Mouse (Mus musculus): ENCODE results near the gene Tcp11l2.

The Tcp11l2 gene

DNA sequence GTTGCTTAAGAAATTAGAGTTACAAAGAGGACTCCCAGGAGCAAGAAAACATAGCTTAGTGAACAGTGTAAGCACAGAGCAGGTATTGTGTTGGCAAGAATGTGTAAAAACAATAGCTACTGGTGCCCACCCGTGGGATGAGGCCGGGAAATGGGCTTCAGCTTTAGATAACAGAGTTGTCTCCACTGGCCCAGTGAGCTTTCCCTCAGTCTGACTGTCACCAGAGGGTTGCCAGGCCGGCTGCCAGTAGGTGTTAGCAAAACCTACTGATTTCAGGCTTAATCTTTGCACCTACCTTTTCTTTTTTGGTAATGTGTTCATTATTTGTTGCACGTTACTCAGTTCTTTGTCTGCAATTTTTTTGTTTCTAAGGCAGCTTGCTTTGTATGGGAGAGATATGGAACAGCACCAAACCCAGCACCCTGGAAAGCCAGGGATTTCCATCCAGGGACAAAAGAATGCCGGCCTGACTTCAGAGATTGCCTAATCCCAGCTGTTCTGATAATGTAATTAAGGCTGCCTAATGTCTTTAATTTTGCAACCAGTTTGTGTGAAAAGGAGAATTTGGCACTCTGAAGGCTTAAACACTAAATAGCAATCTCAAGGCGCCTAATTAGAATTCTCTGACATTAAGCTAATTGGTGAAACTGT is 81.1 kb downstream of the Tcp11l2 start:
- DNase-seq = no peak

DNA sequence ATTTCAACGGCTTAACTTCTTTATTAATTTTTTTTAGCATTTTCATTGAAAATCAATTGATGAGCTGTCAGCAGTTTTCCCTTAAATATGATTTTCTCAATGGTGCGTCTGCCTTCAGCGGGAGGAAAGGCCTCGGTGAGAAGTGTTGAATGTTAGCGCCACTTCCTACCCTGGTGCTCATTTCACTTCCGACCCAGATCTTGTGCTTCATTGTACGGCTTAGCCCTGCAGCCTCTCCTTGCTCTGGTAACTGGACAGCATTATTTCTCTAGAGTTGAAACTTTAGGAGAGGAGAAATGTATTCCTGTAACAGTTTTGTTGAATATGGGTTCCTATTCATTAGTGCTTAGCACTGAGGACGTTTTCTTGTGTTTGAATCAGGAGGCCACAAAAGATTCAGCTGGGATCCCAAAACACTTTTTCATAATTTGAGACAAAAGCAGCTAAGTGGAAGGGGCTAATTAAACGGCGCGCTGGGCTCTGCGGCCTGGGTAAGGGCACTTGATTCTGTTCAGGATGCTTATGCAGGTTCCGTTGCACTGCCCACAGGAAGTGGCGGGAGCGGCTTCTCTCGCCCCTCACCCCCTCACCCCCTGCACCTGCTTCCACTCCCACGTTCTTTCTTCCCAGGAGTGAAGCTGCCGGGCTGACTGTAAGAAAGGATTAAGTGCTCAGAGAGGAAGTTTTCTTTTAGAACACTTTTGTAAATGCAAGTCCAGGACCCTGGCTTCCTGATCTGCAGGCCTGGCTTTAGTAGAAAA is 81.8 kb downstream of the Tcp11l2 start:
- no peak for DNase-seq

DNA sequence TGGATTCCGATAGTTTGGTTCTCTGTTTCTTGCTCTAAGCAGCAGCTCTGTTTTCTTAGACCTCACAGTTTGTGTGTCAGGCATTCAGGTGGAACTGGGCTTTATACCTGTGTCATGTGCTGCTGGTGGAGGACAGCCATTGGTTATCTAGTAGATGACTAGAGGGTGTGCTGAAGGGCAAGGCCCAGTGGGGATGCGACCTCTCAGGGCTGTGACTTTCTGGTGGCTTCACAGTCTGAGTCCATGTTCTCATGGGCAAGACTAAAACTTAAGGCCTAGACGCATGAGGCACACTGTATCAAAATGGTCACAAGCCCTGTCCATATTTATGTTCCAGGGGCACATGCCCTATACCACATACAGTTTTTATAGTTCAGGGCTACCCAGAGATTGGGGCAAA is 82.9 kb downstream of the Tcp11l2 start:
- DNase-seq = no peak

DNA sequence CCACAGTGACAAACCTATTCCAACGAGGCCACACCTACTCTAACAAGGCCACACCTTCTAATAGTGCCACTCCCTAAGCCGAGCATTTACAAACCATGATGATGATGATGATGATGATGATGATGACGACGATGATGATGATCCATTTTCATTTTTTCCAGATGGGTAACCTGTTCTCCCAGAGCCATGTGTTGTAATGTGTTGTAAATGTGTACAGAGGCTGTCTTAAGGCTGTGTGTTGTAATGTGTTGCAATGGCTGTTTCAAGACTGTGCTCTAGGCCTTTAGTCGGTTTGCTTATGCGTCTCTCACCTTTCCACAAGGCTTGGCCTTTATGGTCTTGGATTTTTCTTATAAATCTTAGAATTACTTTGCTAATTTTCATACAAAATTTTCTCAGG is 85.7 kb downstream of the Tcp11l2 start:
- no peak for DNase-seq

All from spleen, adult 18-20 months (tissue).